Mouse (Mus musculus): ENCODE results near the gene Mdm2. TPM values are rescaled to one million over a fixed set of nuclear protein-coding genes. Genes with fewer than 3 reads are reported as not detected.
"Not testable (repeated sequence)": the region's sequence is repeated elsewhere in the genome, so short reads cannot be mapped to it uniquely, and the experiment has no call there.

The Mdm2 gene
- total and polyA plus RNA-seq, 2 experiments from 2014 or later: 31.3 to 93.0 TPM

DNA sequence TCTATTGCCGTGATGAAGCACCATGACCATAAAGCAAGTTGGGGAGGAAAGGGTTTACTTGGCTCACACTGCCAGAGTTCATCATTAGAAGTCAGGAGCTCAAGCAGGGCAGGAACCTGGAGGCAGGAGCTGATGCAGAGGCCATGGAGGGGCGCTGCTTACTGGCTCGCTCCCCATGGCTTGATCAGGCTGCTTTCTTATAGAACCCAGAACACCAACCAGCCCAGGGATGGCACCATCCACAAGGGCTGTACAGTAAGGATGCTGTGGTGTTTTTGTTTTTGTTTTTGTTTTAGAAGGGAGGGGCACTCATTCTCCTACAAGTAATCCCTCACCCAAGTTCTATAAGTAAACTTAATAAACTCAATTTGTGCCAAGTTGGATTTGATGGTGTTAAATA, 6.1 kb upstream of the Mdm2 start:
- Histone ChIP-seq H3K36me3 (replicated peaks; ENCODE audit: control insufficient read depth, insufficient read depth, low read length) (no peaks in the 10 kb centered on the region), H3K4me2 (ENCODE audit: low read depth, low read length) (no peak overlapping the region), H3K9me3 (replicated peaks; ENCODE audit: control insufficient read depth, low read length) (no peaks in the 10 kb centered on the region), H3K9ac (replicated peaks; ENCODE audit: low read depth, low read length) (no peak overlapping the region), H3K27me3 (ENCODE audit: control insufficient read depth, insufficient read depth, low read length) (no peaks in the 10 kb centered on the region), H3K4me3 (ENCODE audit: low read depth, low read length) (no peak overlapping the region), H3K4me1 (ENCODE audit: control insufficient read depth, insufficient read depth) (peaks cover 10% of the 10 kb centered on the region), H3K27ac (ENCODE audit: low read depth) (no peak overlapping the region)
- DNase-seq (ENCODE audit: low spot score): no peak
- no peak for ATAC-seq (ENCODE audit: insufficient read depth, low read depth)
- TF ChIP-seq EP300 (IDR thresholded peaks at IDR 0.05; ENCODE audit: low read depth) (no peak), CTCF (IDR thresholded peaks at IDR 0.05; ENCODE audit: low read depth) (no peak)
- WGBS: 90% methylated on average over 3 of the region's 3 CpGs

DNA sequence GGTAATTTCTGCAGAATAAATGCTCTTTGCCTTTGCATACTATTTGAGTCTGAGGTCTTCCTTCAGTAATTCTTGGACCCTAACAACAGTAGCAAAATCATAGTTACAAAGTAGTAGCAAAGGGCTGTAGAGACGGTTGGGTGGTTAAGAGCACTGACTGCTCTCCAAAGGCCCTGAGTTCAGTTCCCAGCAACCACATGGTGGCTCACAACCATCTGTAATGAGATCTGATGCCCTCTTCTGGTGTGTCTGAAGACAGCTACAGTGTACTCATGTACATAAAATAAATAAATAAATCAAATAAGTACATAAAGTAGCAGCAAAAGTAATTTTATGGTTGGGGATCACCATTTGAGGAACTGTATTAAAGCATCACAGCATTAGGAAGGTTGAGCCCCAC, 5.1 kb upstream of the Mdm2 start:
- ATAC-seq (ENCODE audit: insufficient read depth, low read depth); H3K4me2 ChIP-seq (ENCODE audit: low read depth, low read length): not testable (repeated sequence)
- WGBS: 93% methylated on average over 1 of the region's 1 CpGs

GRCm38 (mm10) chr10:117714928-117715500, 4.5 kb upstream of the Mdm2 start:
- no peak overlapping the region for H3K27ac ChIP-seq (ENCODE audit: low read depth)
- peaks cover 10% of the 10 kb centered on the region for H3K4me1 ChIP-seq (ENCODE audit: control insufficient read depth, insufficient read depth)
- H3K4me3 ChIP-seq (ENCODE audit: low read depth, low read length): no peak overlapping the region
- DNase-seq (ENCODE audit: low spot score): no peak
- no peak for ATAC-seq (ENCODE audit: insufficient read depth, low read depth)
- no peaks in the 10 kb centered on the region for H3K9me3 ChIP-seq (replicated peaks; ENCODE audit: control insufficient read depth, low read length)
- H3K4me2 ChIP-seq (ENCODE audit: low read depth, low read length): no peak overlapping the region
- TF ChIP-seq CTCF (IDR thresholded peaks at IDR 0.05; ENCODE audit: low read depth) (no peak), EP300 (IDR thresholded peaks at IDR 0.05; ENCODE audit: low read depth) (no peak)
- H3K27me3 ChIP-seq (ENCODE audit: control insufficient read depth, insufficient read depth, low read length): no peaks in the 10 kb centered on the region
- WGBS: 75% methylated on average over 4 of the region's 4 CpGs
- no peaks in the 10 kb centered on the region for H3K36me3 ChIP-seq (replicated peaks; ENCODE audit: control insufficient read depth, insufficient read depth, low read length)
- no peak overlapping the region for H3K9ac ChIP-seq (replicated peaks; ENCODE audit: low read depth, low read length)

More for the DNA sequence above, 5.1 kb upstream of the Mdm2 start:
- H3K4me3 ChIP-seq (ENCODE audit: low read depth, low read length); H3K9me3 ChIP-seq (replicated peaks; ENCODE audit: control insufficient read depth, low read length); H3K27ac ChIP-seq (ENCODE audit: low read depth); H3K4me1 ChIP-seq (ENCODE audit: control insufficient read depth, insufficient read depth); H3K27me3 ChIP-seq (ENCODE audit: control insufficient read depth, insufficient read depth, low read length); DNase-seq (ENCODE audit: low spot score); H3K36me3 ChIP-seq (replicated peaks; ENCODE audit: control insufficient read depth, insufficient read depth, low read length); H3K9ac ChIP-seq (replicated peaks; ENCODE audit: low read depth, low read length): not testable (repeated sequence)

- no peak for TF ChIP-seq EP300 (IDR thresholded peaks at IDR 0.05; ENCODE audit: low read depth)
- no peak for TF ChIP-seq CTCF (IDR thresholded peaks at IDR 0.05; ENCODE audit: low read depth)
- H3K9me3 ChIP-seq (replicated peaks; ENCODE audit: control insufficient read depth, low read length): no peaks in the 10 kb centered on the region
These were observed 3.5 kb upstream of the Mdm2 start for GRCm38 (mm10) chr10:117714048-117714545.

GRCm38 (mm10) chr10:117713466-117713865, 2.9 kb upstream of the Mdm2 start:
- no peak for ATAC-seq (ENCODE audit: insufficient read depth, low read depth)
- Histone ChIP-seq H3K27me3 (ENCODE audit: control insufficient read depth, insufficient read depth, low read length) (no peaks in the 10 kb centered on the region), H3K36me3 (replicated peaks; ENCODE audit: control insufficient read depth, insufficient read depth, low read length) (peaks cover 3% of the 10 kb centered on the region; the same call in 1 of the 2 replicates), H3K4me3 (ENCODE audit: low read depth, low read length) (no peak overlapping the region), H3K4me2 (ENCODE audit: low read depth, low read length) (no peak overlapping the region), H3K27ac (ENCODE audit: low read depth) (no peak overlapping the region), H3K9ac (replicated peaks; ENCODE audit: low read depth, low read length) (no peak overlapping the region), H3K9me3 (replicated peaks; ENCODE audit: control insufficient read depth, low read length) (no peaks in the 10 kb centered on the region), H3K4me1 (ENCODE audit: control insufficient read depth, insufficient read depth) (peaks cover 20% of the 10 kb centered on the region)
- DNase-seq (ENCODE audit: low spot score): no peak
- TF ChIP-seq EP300 (IDR thresholded peaks at IDR 0.05; ENCODE audit: low read depth) (no peak), CTCF (IDR thresholded peaks at IDR 0.05; ENCODE audit: low read depth) (no peak)
- WGBS: 89% methylated on average over 8 of the region's 8 CpGs

More at GRCm38 (mm10) chr10:117714048-117714545, 3.5 kb upstream of the Mdm2 start:
- Histone ChIP-seq H3K9ac (replicated peaks; ENCODE audit: low read depth, low read length) (no peak overlapping the region), H3K4me2 (ENCODE audit: low read depth, low read length) (no peak overlapping the region), H3K27me3 (ENCODE audit: control insufficient read depth, insufficient read depth, low read length) (no peaks in the 10 kb centered on the region), H3K36me3 (replicated peaks; ENCODE audit: control insufficient read depth, insufficient read depth, low read length) (no peaks in the 10 kb centered on the region), H3K4me1 (ENCODE audit: control insufficient read depth, insufficient read depth) (peaks cover 15% of the 10 kb centered on the region), H3K27ac (ENCODE audit: low read depth) (no peak overlapping the region), H3K4me3 (ENCODE audit: low read depth, low read length) (no peak overlapping the region)
- DNase-seq (ENCODE audit: low spot score): no peak
- 81% methylated on average over 3 of the region's 3 CpGs for WGBS
- ATAC-seq (ENCODE audit: insufficient read depth, low read depth): no peak

DNA sequence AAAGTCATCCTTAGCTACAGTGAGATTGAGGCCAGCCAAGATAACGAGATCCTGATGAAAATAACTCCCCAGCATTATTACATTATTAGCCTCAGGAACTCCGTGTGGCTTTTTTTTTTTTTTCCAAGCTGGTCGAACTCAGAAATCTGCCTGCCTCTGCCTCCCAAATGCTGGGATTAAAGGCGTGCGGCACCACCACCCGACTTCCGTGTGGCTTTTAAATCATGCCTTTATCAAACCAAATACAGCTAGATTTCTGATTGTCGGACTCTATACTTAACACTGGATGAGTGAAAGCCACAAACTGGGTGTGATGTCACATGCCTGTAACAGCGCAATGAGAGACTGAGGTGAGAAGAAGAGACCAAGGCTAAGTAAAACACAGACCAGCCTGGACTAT, 2.3 kb upstream of the Mdm2 start:
- Histone ChIP-seq H3K4me3 (ENCODE audit: low read depth, low read length) (no peak overlapping the region), H3K9ac (replicated peaks; ENCODE audit: low read depth, low read length) (no peak overlapping the region), H3K4me1 (ENCODE audit: control insufficient read depth, insufficient read depth) (peaks cover 19% of the 10 kb centered on the region), H3K4me2 (ENCODE audit: low read depth, low read length) (no peak overlapping the region), H3K36me3 (replicated peaks; ENCODE audit: control insufficient read depth, insufficient read depth, low read length) (peaks cover 3% of the 10 kb centered on the region; the same call in 1 of the 2 replicates), H3K9me3 (replicated peaks; ENCODE audit: control insufficient read depth, low read length) (no peaks in the 10 kb centered on the region), H3K27me3 (ENCODE audit: control insufficient read depth, insufficient read depth, low read length) (no peaks in the 10 kb centered on the region), H3K27ac (ENCODE audit: low read depth) (no peak overlapping the region)
- TF ChIP-seq CTCF (IDR thresholded peaks at IDR 0.05; ENCODE audit: low read depth): no peak
- TF ChIP-seq EP300 (IDR thresholded peaks at IDR 0.05; ENCODE audit: low read depth): no peak
- 83% methylated on average over 9 of the region's 9 CpGs for WGBS
- no peak for DNase-seq (ENCODE audit: low spot score)
- no peak for ATAC-seq (ENCODE audit: insufficient read depth, low read depth)
